8 mouse cellular contexts compared by ENCODE assay signal in genomic region chr13:23833053-23833452, GRCm38 (mm10). TPM values are rescaled to one million over a fixed set of nuclear protein-coding genes. Genes with fewer than 3 reads are reported as not detected.
DNase-seq lines count a peak whose midpoint lies in the region; ATAC-seq and TF ChIP-seq lines count a peak whose summit lies in the region.

No protein-coding gene starts in this region.

- peak; percentile 29; the same call in 1 of the 2 replicates for TF ChIP-seq CTCF in cerebellum, adult 2 months (IDR thresholded peaks at IDR 0.05; ENCODE audit: borderline replicate concordance, insufficient read depth, low read depth, low read length)
- TF ChIP-seq CTCF in thymus, adult 2 months (IDR thresholded peaks at IDR 0.05; ENCODE audit: borderline replicate concordance, control insufficient read depth, extremely low read depth, insufficient read depth, low read length, poor library complexity), result no peak

- ATAC-seq in embryonic facial prominence, embryonic 11.5 days (replicated peaks; ENCODE audit: insufficient number of reproducible peaks, low FRiP score, low TSS enrichment, low read depth), result no peak
- peak; percentile 90 for ATAC-seq in megakaryocyte progenitor cell, adult 5-6 weeks (replicated peaks; ENCODE audit: poor library complexity)

- no peaks in the 10 kb centered on the region for H3K4me1 ChIP-seq in cerebellum, adult 2 months (ENCODE audit: control insufficient read depth, insufficient read depth, low read length)
- H3K4me1 ChIP-seq in thymus, adult 2 months (replicated peaks; ENCODE audit: control insufficient read depth, insufficient read depth, low read length), result no peaks in the 10 kb centered on the region
- H3K4me1 ChIP-seq in embryonic facial prominence, embryonic 11.5 days (ENCODE audit: control insufficient read depth, insufficient read depth, low read length), result no peaks in the 10 kb centered on the region

- no peak overlapping the region for H3K4me3 ChIP-seq in cerebellum, adult 2 months (replicated peaks; ENCODE audit: insufficient read depth, low read depth, low read length)
- H3K4me3 ChIP-seq in thymus, adult 2 months (ENCODE audit: control insufficient read depth, insufficient read depth, low read length), result no peak overlapping the region
- no peak overlapping the region for H3K4me3 ChIP-seq in embryonic facial prominence, embryonic 11.5 days (ENCODE audit: low read depth, low read length)

- H3K4me2 ChIP-seq in embryonic facial prominence, embryonic 11.5 days (ENCODE audit: low read depth, low read length), result no peak overlapping the region

- no peaks in the 10 kb centered on the region for H3K36me3 ChIP-seq in thymus, adult 2 months (ENCODE audit: control insufficient read depth, insufficient read depth, low read length)
- no peaks in the 10 kb centered on the region for H3K36me3 ChIP-seq in embryonic facial prominence, embryonic 11.5 days (replicated peaks; ENCODE audit: control insufficient read depth, insufficient read depth, low read depth, low read length)

- H3K9me3 ChIP-seq in embryonic facial prominence, embryonic 11.5 days (replicated peaks; ENCODE audit: control insufficient read depth, low read length), result no peaks in the 10 kb centered on the region

- H3K27ac ChIP-seq in cerebellum, adult 2 months (ENCODE audit: insufficient read depth, low read length), result no peak overlapping the region
- no peak overlapping the region for H3K27ac ChIP-seq in thymus, adult 2 months (ENCODE audit: control insufficient read depth, insufficient read depth, low read length)
- H3K27ac ChIP-seq in embryonic facial prominence, embryonic 11.5 days (replicated peaks; ENCODE audit: low read depth, low read length), result no peak overlapping the region

- WGBS in cerebellum, adult 2 months, result 14% methylated on average over 6 of the region's 6 CpGs
- WGBS in thymus, adult 2 months, result 17% methylated on average over 6 of the region's 6 CpGs
- WGBS in embryonic facial prominence, embryonic 11.5 days, result 21% methylated on average over 6 of the region's 6 CpGs

- peak in 1 of 2 experiments; percentile 8 for DNase-seq in cerebellum, adult 2 months
- DNase-seq in cerebellum, adult 8-10 months, result no peak
- peak; percentile 48 for DNase-seq in thymus, postnatal 0 days (ENCODE audit: low spot score)
- no peak for DNase-seq in thymus, adult 2 months
- peak; percentile 75 for DNase-seq in embryonic facial prominence, embryonic 11.5 days (ENCODE audit: low spot score)
- peak; percentile 62 for DNase-seq in kidney, postnatal 10 days
- peak; percentile 19 for DNase-seq in telencephalon, adult 2 months (ENCODE audit: low read depth, low spot score)

- TF ChIP-seq POLR2A in cerebellum, adult 2 months (IDR thresholded peaks at IDR 0.05; ENCODE audit: borderline replicate concordance, insufficient read depth, low read length), result no peak
- TF ChIP-seq POLR2A in thymus, adult 2 months (IDR thresholded peaks at IDR 0.05; ENCODE audit: control insufficient read depth, extremely low read depth, insufficient read depth, low read length, poor library complexity), result no peak

- no peaks in the 10 kb centered on the region for H3K27me3 ChIP-seq in cerebellum, adult 2 months (ENCODE audit: control insufficient read depth, insufficient read depth, low read length)
- no peaks in the 10 kb centered on the region for H3K27me3 ChIP-seq in thymus, adult 2 months (ENCODE audit: control insufficient read depth, insufficient read depth, low read length)
- no peaks in the 10 kb centered on the region for H3K27me3 ChIP-seq in embryonic facial prominence, embryonic 11.5 days (ENCODE audit: control insufficient read depth, insufficient read depth, low read length)

- H3K9ac ChIP-seq in embryonic facial prominence, embryonic 11.5 days (replicated peaks; ENCODE audit: low read length), result no peak overlapping the region

RNA-seq across cellular contexts. Expression of gene Slc17a3, which starts 6.2 kb away (rescaled TPM):
- 0.02 TPM in 1 of 2 replicates, not detected in the other for polyA plus RNA-seq in cerebellum, adult 2 months (2012; rRNA removed)
- not detected in 2 replicates for polyA plus RNA-seq in thymus, postnatal 0 days (2015; fragmentation: Nextera tagmentation; extraction: Ambion mirVana)
- polyA plus RNA-seq in thymus, adult 2 months (2012; rRNA removed), result 0.05 and 0.13 TPM in 2 replicates
- not detected in 2 replicates for polyA plus RNA-seq in embryonic facial prominence, embryonic 11.5 days (2014; fragmentation: Nextera tagmentation; extraction: Ambion mirVana)
- 0.39 TPM in 1 of 2 replicates, not detected in the other for total RNA-seq in megakaryocyte progenitor cell, adult 5-6 weeks (2015)
- total RNA-seq in megakaryocyte progenitor cell, adult 5-6 weeks (2017), result 0.10 TPM in 1 of 2 replicates, not detected in the other

RNA-seq across cellular contexts. Expression of gene Slc17a2, which starts 26.3 kb away (rescaled TPM):
- not detected in 2 replicates for polyA plus RNA-seq in cerebellum, adult 2 months (2012; rRNA removed)
- polyA plus RNA-seq in thymus, postnatal 0 days (2015; fragmentation: Nextera tagmentation; extraction: Ambion mirVana), result 0.04 TPM in 1 of 2 replicates, not detected in the other
- 0.08 and 0.26 TPM in 2 replicates for polyA plus RNA-seq in thymus, adult 2 months (2012; rRNA removed)
- not detected in 2 replicates for polyA plus RNA-seq in embryonic facial prominence, embryonic 11.5 days (2014; fragmentation: Nextera tagmentation; extraction: Ambion mirVana)
- total RNA-seq in megakaryocyte progenitor cell, adult 5-6 weeks (2015), result not detected in 2 replicates
- not detected in 2 replicates for total RNA-seq in megakaryocyte progenitor cell, adult 5-6 weeks (2017)

RNA-seq across cellular contexts. Expression of gene Slc17a1, which starts 34.5 kb away (rescaled TPM):
- polyA plus RNA-seq in cerebellum, adult 2 months (2012; rRNA removed), result not detected in 2 replicates
- polyA plus RNA-seq in thymus, postnatal 0 days (2015; fragmentation: Nextera tagmentation; extraction: Ambion mirVana), result 0.09 and 0.13 TPM in 2 replicates
- polyA plus RNA-seq in thymus, adult 2 months (2012; rRNA removed), result 0.11 and 0.13 TPM in 2 replicates
- not detected in 2 replicates for polyA plus RNA-seq in embryonic facial prominence, embryonic 11.5 days (2014; fragmentation: Nextera tagmentation; extraction: Ambion mirVana)
- not detected in 2 replicates for total RNA-seq in megakaryocyte progenitor cell, adult 5-6 weeks (2015)
- total RNA-seq in megakaryocyte progenitor cell, adult 5-6 weeks (2017), result not detected in 2 replicates

Comparison
In these comparisons a context has a peak if more than half of its experiments do, and no peak if none do; other contexts are left out.
1. DNase-seq: peak in thymus, postnatal 0 days (single experiment), embryonic facial prominence, embryonic 11.5 days (single experiment), kidney, postnatal 10 days (single experiment) and telencephalon, adult 2 months (single experiment); none in cerebellum, adult 8-10 months (single experiment) and thymus, adult 2 months (single experiment).